Mouse (Mus musculus) hindbrain, embryonic 12.5 days (tissue): ENCODE measurements around the gene Stau1. TPM values are rescaled to one million over a fixed set of nuclear protein-coding genes. Genes with fewer than 3 reads are reported as not detected.

Source experiments
- ATAC-seq: fragments of 200-750 bp; cut with Nextera tagmentation; 2 replicates; pipeline ENCODE4 v1.8.0; 2017; ENCODE audit warnings: moderate TSS enrichment; ENCODE audit not compliant: low FRiP score
- H3K27ac ChIP-seq: fragments of 300-500 bp; sonication (generic); 2 replicates; pipeline ENCODE4 v1.5.1; 2016; ENCODE audit warnings: mild to moderate bottlenecking
- H3K27me3 ChIP-seq: fragments of 300-500 bp; sonication (generic); 2 replicates; pipeline ENCODE4 v1.6.1; 2016; ENCODE audit warnings: mild to moderate bottlenecking
- H3K36me3 ChIP-seq: fragments of 300-500 bp; sonication (generic); 2 replicates; pipeline ENCODE4 v1.6.1; 2016; ENCODE audit warnings: mild to moderate bottlenecking
- H3K4me1 ChIP-seq: fragments of 300-500 bp; sonication (generic); 2 replicates; pipeline ENCODE4 v1.6.1; 2016
- H3K4me2 ChIP-seq: fragments of 300-500 bp; sonication (generic); replicated peaks from 2 replicates; pipeline ENCODE4 v1.6.1; 2016; ENCODE audit warnings: mild to moderate bottlenecking
- H3K4me3 ChIP-seq: fragments of 300-500 bp; sonication (generic); 2 replicates; pipeline ENCODE4 v1.5.1; 2016; ENCODE audit warnings: mild to moderate bottlenecking
- H3K9ac ChIP-seq: fragments of 300-500 bp; sonication (generic); 2 replicates; pipeline ENCODE4 v1.6.1; 2016; ENCODE audit warnings: mild to moderate bottlenecking, moderate library complexity
- H3K9me3 ChIP-seq: fragments of 300-500 bp; sonication (generic); replicated peaks from 2 replicates; pipeline ENCODE4 v1.6.1; 2016; ENCODE audit warnings: mild to moderate bottlenecking
- WGBS: fragments of 180-500 bp; shearing (Covaris S2); methylation state at CpG from one replicate; pipeline ENCODE4 v1.1.7; 2016; 5-methylcytosine and 5-hydroxymethylcytosine counted together
- polyA plus RNA-seq: library from polyadenylated mRNA; unstranded; fragments of >200 nt; fragmentation: Nextera tagmentation; extraction: Ambion mirVana; gene quantifications from 2 replicates; pipeline ENCODE4 v1.2.1, GENCODE M21; 2016

Stau1 gene
- polyA plus RNA-seq, 1 experiment from 2014 or later, result 115 TPM

DNA sequence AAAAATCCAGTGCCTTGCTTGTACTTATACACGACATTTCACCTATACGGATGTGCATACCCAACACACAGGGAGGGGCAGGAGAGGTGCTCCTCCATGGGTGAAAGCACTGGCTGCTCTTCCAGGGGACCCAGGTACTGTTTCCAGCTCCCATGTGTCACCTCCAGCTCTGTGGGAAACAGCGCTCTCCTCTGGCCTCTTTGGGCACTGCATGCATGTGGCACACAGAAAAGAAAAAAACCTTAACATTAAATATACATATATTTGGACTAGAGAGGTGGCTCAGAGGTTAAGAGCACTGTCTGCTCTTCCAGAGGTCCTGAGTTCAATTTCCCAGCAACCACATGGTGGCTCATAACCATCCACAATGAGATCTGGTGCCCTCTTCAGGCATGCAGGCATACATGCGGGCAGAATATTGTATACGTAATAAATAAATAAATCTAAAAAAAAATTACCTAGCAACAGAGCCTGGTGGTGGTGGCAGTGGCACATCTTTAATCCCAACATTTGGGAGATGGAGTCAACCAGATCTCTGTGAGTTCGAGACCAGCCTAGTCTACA lies 92.3 kb downstream of the Stau1 start:
- Histone ChIP-seq H3K4me2 (no peak overlapping the region), H3K9ac (no peak overlapping the region), H3K4me3 (no peak overlapping the region), H3K27ac (no peak overlapping the region), H3K4me1 (peaks cover 12% of the 10 kb centered on the region), H3K36me3 (no peaks in the 10 kb centered on the region), H3K27me3 (no peaks in the 10 kb centered on the region), H3K9me3 (no peaks in the 10 kb centered on the region)
- 87% methylated on average over 6 of the region's 6 CpGs for WGBS
- no peak for ATAC-seq

DNA sequence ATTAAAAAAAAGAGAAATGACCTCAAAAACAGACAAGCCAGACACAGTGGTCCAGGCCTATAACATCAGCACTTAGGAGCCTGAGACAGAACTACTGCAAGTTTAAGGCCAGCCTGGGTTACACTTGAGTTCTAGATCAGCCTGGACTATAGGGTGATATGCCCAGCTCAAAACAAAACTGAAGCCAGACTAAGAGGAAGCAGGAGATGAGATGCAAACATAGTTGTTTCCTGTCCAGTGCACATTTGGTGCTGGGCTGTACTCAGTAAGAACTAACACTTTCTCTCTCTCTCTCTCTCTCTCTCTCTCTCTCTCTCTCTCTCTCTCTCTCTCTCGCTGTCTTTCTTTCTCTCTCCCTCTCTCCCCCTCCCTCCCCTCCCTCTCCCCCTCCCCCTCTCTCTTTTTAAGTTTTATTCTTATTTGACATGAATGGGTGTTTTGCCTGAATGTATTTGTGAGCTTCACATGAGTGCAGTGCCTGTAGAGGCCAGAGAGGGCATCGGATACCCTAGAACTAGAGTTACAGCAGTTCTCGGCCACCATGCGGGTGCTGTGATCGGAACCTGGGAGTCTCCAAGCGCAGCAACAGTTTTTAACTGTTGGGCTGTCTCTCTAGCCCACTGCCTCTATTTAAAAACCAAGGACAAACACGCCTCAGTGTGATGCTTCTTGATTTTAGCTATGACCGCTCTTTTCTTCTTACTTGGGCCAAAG lies 95.2 kb downstream of the Stau1 start:
- WGBS, result 86% methylated on average over 8 of the region's 8 CpGs
- ATAC-seq, result no peak
- Histone ChIP-seq H3K9ac (no peak overlapping the region), H3K4me3 (no peak overlapping the region), H3K36me3 (peaks cover under 1% of the 10 kb centered on the region; the same call in 1 of the 2 replicates), H3K4me2 (no peak overlapping the region), H3K4me1 (0 out of 2 replicates have a peak, but pooled peaks cover 2% of the 10 kb centered on the region), H3K27ac (no peak overlapping the region), H3K9me3 (no peaks in the 10 kb centered on the region), H3K27me3 (no peaks in the 10 kb centered on the region)

DNA sequence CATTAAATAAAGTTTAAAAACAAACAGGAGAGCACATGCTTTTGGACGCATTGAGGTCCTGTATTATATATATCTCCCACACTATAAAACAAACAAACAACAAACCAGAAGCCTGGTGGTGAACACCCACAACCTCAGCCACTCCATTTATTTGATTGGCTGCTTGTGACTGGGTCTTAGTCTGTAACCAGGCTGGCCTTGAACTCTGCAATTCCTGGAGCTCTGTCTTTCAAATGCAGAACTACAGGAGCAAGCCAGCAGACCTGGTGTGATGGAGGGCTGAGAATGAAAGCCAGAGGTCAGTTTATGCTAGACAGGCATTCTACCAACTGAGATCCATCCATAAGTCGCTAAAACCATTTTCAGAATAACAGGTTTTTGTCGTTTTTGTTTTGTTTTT lies 96.4 kb downstream of the Stau1 start:
- 79% methylated on average over 3 of the region's 3 CpGs for WGBS
- Histone ChIP-seq H3K27ac (no peak overlapping the region), H3K27me3 (no peaks in the 10 kb centered on the region), H3K4me1 (0 out of 2 replicates have a peak, but pooled peaks cover 2% of the 10 kb centered on the region), H3K9me3 (no peaks in the 10 kb centered on the region), H3K4me2 (no peak overlapping the region), H3K9ac (no peak overlapping the region), H3K4me3 (no peak overlapping the region), H3K36me3 (peaks cover 5% of the 10 kb centered on the region; the same call in 1 of the 2 replicates)
- no peak for ATAC-seq

DNA sequence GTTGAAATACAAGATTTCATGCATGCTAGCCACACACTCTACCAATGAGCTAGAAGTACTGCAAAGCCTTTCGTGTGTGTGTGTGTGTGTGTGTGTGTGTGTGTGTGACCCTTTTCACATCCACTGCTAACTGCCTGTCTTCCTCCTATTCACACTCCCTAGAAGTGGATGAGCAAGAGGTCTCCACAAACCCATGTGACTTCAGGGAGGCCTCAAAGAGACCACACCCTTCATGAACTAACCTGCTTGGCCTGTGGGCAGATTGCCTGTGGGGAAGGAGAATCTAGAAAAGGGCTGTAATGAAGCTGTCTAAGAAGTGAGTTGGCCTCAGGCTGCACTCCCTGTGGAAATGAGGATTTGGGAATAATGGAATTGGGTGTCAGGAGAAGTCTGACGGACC lies 96.9 kb downstream of the Stau1 start:
- no peak overlapping the region for H3K9ac ChIP-seq
- H3K27me3 ChIP-seq, result no peaks in the 10 kb centered on the region
- no peak overlapping the region for H3K27ac ChIP-seq
- H3K4me1 ChIP-seq, result 0 out of 2 replicates have a peak, but pooled peaks cover 2% of the 10 kb centered on the region
- no peak for ATAC-seq
- WGBS, result 76% methylated on average over 2 of the region's 2 CpGs
- no peak overlapping the region for H3K4me2 ChIP-seq
- no peak overlapping the region for H3K4me3 ChIP-seq
- H3K9me3 ChIP-seq, result no peaks in the 10 kb centered on the region
- H3K36me3 ChIP-seq, result peaks cover 9% of the 10 kb centered on the region

Other genes with a start within 250 kb of the Stau1 start
- 8.9 and 10.0 TPM in 2 replicates for gene Trp53rkb, start 203.8 kb downstream of the Stau1 start, polyA plus RNA-seq
- gene Arfgef2, start 190.7 kb downstream of the Stau1 start, polyA plus RNA-seq, result 6.4 and 6.8 TPM in 2 replicates
- gene Cse1l, start 90.3 kb downstream of the Stau1 start, polyA plus RNA-seq, result 133 and 136 TPM in 2 replicates
- gene Ddx27, start 18.9 kb upstream of the Stau1 start, polyA plus RNA-seq, result 42.0 and 50.1 TPM in 2 replicates
- gene Znfx1, start 66.7 kb upstream of the Stau1 start, polyA plus RNA-seq, result 9.4 and 9.7 TPM in 2 replicates
- gene Kcnb1, start 193.9 kb upstream of the Stau1 start, polyA plus RNA-seq, result 1.4 and 1.6 TPM in 2 replicates
- gene Ptgis, start 244.3 kb upstream of the Stau1 start, polyA plus RNA-seq, result 9.1 and 13.0 TPM in 2 replicates